Mouse (Mus musculus): ENCODE measurements around the gene Wdr93. TPM values are rescaled to one million over a fixed set of nuclear protein-coding genes. Genes with fewer than 3 reads are reported as not detected.

The Wdr93 gene
- polyA plus RNA-seq, 1 experiment from 2014 or later, result 0.50 TPM

- peak overlapping the region; percentile 81 for H3K4me2 ChIP-seq (ENCODE audit: low read length)
- no peaks in the 10 kb centered on the region for H3K36me3 ChIP-seq (ENCODE audit: control insufficient read depth, insufficient read depth, low read length)
- H3K4me1 ChIP-seq (ENCODE audit: control insufficient read depth in 2 of 2, insufficient read depth in 2 of 2, low read length in 2 of 2), result peaks cover 0 to 2% of the 10 kb centered on the region in 2 experiments; a peak in 1 of 4 replicates
- H3K9me3 ChIP-seq (ENCODE audit: control insufficient read depth, low read length), result no peaks in the 10 kb centered on the region
- under 1% methylated on average over 47 of the region's 48 CpGs for WGBS
- H3K4me3 ChIP-seq (ENCODE audit: control insufficient read depth in 1 of 2, insufficient read depth in 1 of 2, low read depth in 1 of 2, low read length in 2 of 2), result peak overlapping the region; percentile 59 to 82
- H3K27me3 ChIP-seq (ENCODE audit: control insufficient read depth, insufficient read depth, low read length), result peaks cover 7% of the 10 kb centered on the region
- H3K9ac ChIP-seq (ENCODE audit: low read length), result peak overlapping the region; percentile 77
- peak; percentile 62; the same call in 1 of the 2 replicates for ATAC-seq (ENCODE audit: insufficient number of reproducible peaks, insufficient read depth, low FRiP score, low read depth)
- 0 out of 4 replicates have a peak overlapping the region, but pooled peaks of 1 of the 2 experiments have one; percentile 31 for H3K27ac ChIP-seq (replicated peaks in 1 of 2; ENCODE audit: control insufficient read depth in 1 of 2, insufficient read depth in 1 of 2, low read depth in 2 of 2, low read length in 2 of 2)
These were observed 21.5 kb upstream of the Wdr93 start for GRCm38 (mm10) chr7:79721386-79721977.

- Histone ChIP-seq H3K4me3 (ENCODE audit: control insufficient read depth in 1 of 2, insufficient read depth in 1 of 2, low read depth in 1 of 2, low read length in 2 of 2) (no peak overlapping the region), H3K36me3 (ENCODE audit: control insufficient read depth, insufficient read depth, low read length) (no peaks in the 10 kb centered on the region), H3K27me3 (ENCODE audit: control insufficient read depth, insufficient read depth, low read length) (peaks cover 10% of the 10 kb centered on the region), H3K4me2 (ENCODE audit: low read length) (no peak overlapping the region), H3K27ac (replicated peaks in 1 of 2; ENCODE audit: control insufficient read depth in 1 of 2, insufficient read depth in 1 of 2, low read depth in 2 of 2, low read length in 2 of 2) (no peak overlapping the region), H3K9ac (ENCODE audit: low read length) (no peak overlapping the region), H3K9me3 (ENCODE audit: control insufficient read depth, low read length) (no peaks in the 10 kb centered on the region), H3K4me1 (ENCODE audit: control insufficient read depth in 2 of 2, insufficient read depth in 2 of 2, low read length in 2 of 2) (no peaks in the 10 kb centered on the region; a peak in 1 of 4 replicates)
- no peak for ATAC-seq (ENCODE audit: insufficient number of reproducible peaks, insufficient read depth, low FRiP score, low read depth)
- WGBS, result 5% methylated on average over 2 of the region's 2 CpGs
These were observed 15.9 kb upstream of the Wdr93 start for GRCm38 (mm10) chr7:79727091-79727490.

- no peak for ATAC-seq (ENCODE audit: insufficient number of reproducible peaks, insufficient read depth, low FRiP score, low read depth)
- Histone ChIP-seq H3K36me3 (ENCODE audit: control insufficient read depth, insufficient read depth, low read length) (no peaks in the 10 kb centered on the region), H3K9ac (ENCODE audit: low read length) (no peak overlapping the region), H3K27me3 (ENCODE audit: control insufficient read depth, insufficient read depth, low read length) (peaks cover 4% of the 10 kb centered on the region; the same call in 1 of the 2 replicates), H3K4me1 (ENCODE audit: control insufficient read depth in 2 of 2, insufficient read depth in 2 of 2, low read length in 2 of 2) (no peaks in the 10 kb centered on the region), H3K27ac (replicated peaks in 1 of 2; ENCODE audit: control insufficient read depth in 1 of 2, insufficient read depth in 1 of 2, low read depth in 2 of 2, low read length in 2 of 2) (no peak overlapping the region), H3K9me3 (ENCODE audit: control insufficient read depth, low read length) (no peaks in the 10 kb centered on the region), H3K4me2 (ENCODE audit: low read length) (no peak overlapping the region), H3K4me3 (ENCODE audit: control insufficient read depth in 1 of 2, insufficient read depth in 1 of 2, low read depth in 1 of 2, low read length in 2 of 2) (no peak overlapping the region)
- 34% methylated on average over 6 of the region's 6 CpGs for WGBS
These were observed 14.7 kb upstream of the Wdr93 start for GRCm38 (mm10) chr7:79728219-79728618.

GRCm38 (mm10) chr7:79729169-79729568 lies 13.8 kb upstream of the Wdr93 start:
- Histone ChIP-seq H3K4me3 (ENCODE audit: control insufficient read depth in 1 of 2, insufficient read depth in 1 of 2, low read depth in 1 of 2, low read length in 2 of 2) (no peak overlapping the region), H3K27me3 (ENCODE audit: control insufficient read depth, insufficient read depth, low read length) (peaks cover 4% of the 10 kb centered on the region; the same call in 1 of the 2 replicates), H3K9ac (ENCODE audit: low read length) (no peak overlapping the region), H3K27ac (replicated peaks in 1 of 2; ENCODE audit: control insufficient read depth in 1 of 2, insufficient read depth in 1 of 2, low read depth in 2 of 2, low read length in 2 of 2) (no peak overlapping the region), H3K4me1 (ENCODE audit: control insufficient read depth in 2 of 2, insufficient read depth in 2 of 2, low read length in 2 of 2) (no peaks in the 10 kb centered on the region), H3K4me2 (ENCODE audit: low read length) (no peak overlapping the region), H3K9me3 (ENCODE audit: control insufficient read depth, low read length) (no peaks in the 10 kb centered on the region), H3K36me3 (ENCODE audit: control insufficient read depth, insufficient read depth, low read length) (no peaks in the 10 kb centered on the region)
- 7% methylated on average over 8 of the region's 8 CpGs for WGBS
- ATAC-seq (ENCODE audit: insufficient number of reproducible peaks, insufficient read depth, low FRiP score, low read depth), result no peak

GRCm38 (mm10) chr7:79729743-79730370 lies 13.1 kb upstream of the Wdr93 start:
- 52% methylated on average over 11 of the region's 11 CpGs for WGBS
- Histone ChIP-seq H3K36me3 (ENCODE audit: control insufficient read depth, insufficient read depth, low read length) (no peaks in the 10 kb centered on the region), H3K4me1 (ENCODE audit: control insufficient read depth in 2 of 2, insufficient read depth in 2 of 2, low read length in 2 of 2) (no peaks in the 10 kb centered on the region), H3K9ac (ENCODE audit: low read length) (no peak overlapping the region), H3K9me3 (ENCODE audit: control insufficient read depth, low read length) (no peaks in the 10 kb centered on the region), H3K27me3 (ENCODE audit: control insufficient read depth, insufficient read depth, low read length) (peaks cover 4% of the 10 kb centered on the region; the same call in 1 of the 2 replicates), H3K27ac (replicated peaks in 1 of 2; ENCODE audit: control insufficient read depth in 1 of 2, insufficient read depth in 1 of 2, low read depth in 2 of 2, low read length in 2 of 2) (no peak overlapping the region), H3K4me2 (ENCODE audit: low read length) (no peak overlapping the region), H3K4me3 (ENCODE audit: control insufficient read depth in 1 of 2, insufficient read depth in 1 of 2, low read depth in 1 of 2, low read length in 2 of 2) (no peak overlapping the region)
- ATAC-seq (ENCODE audit: insufficient number of reproducible peaks, insufficient read depth, low FRiP score, low read depth), result no peak

DNA sequence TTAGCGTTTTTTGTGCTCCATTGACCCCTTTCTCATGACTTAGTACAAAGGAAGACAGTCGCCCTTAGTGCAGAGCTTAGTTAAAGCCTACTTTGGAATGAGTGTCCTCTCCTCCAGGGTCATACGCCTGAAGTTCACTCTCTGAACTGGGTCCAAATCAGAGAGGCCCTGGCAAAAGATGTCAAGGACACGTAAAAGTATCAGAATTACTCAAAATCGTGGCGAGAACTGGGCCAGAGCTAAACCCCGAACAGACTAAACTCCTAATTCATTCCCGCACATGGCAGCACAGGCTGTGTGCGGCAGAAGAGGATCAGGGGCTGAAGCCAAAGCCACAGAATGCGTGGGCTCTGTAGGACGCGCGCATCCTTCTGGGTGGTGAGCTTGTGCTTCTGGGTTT lies 11.5 kb upstream of the Wdr93 start:
- WGBS, result 76% methylated on average over 13 of the region's 13 CpGs
- Histone ChIP-seq H3K9me3 (ENCODE audit: control insufficient read depth, low read length) (no peaks in the 10 kb centered on the region), H3K4me2 (ENCODE audit: low read length) (no peak overlapping the region), H3K4me1 (ENCODE audit: control insufficient read depth in 2 of 2, insufficient read depth in 2 of 2, low read length in 2 of 2) (no peaks in the 10 kb centered on the region), H3K9ac (ENCODE audit: low read length) (no peak overlapping the region), H3K27me3 (ENCODE audit: control insufficient read depth, insufficient read depth, low read length) (peaks cover 4% of the 10 kb centered on the region; the same call in 1 of the 2 replicates), H3K4me3 (ENCODE audit: control insufficient read depth in 1 of 2, insufficient read depth in 1 of 2, low read depth in 1 of 2, low read length in 2 of 2) (no peak overlapping the region), H3K27ac (replicated peaks in 1 of 2; ENCODE audit: control insufficient read depth in 1 of 2, insufficient read depth in 1 of 2, low read depth in 2 of 2, low read length in 2 of 2) (no peak overlapping the region), H3K36me3 (ENCODE audit: control insufficient read depth, insufficient read depth, low read length) (0 out of 2 replicates have a peak, but pooled peaks cover 6% of the 10 kb centered on the region)
- ATAC-seq (ENCODE audit: insufficient number of reproducible peaks, insufficient read depth, low FRiP score, low read depth), result no peak

DNA sequence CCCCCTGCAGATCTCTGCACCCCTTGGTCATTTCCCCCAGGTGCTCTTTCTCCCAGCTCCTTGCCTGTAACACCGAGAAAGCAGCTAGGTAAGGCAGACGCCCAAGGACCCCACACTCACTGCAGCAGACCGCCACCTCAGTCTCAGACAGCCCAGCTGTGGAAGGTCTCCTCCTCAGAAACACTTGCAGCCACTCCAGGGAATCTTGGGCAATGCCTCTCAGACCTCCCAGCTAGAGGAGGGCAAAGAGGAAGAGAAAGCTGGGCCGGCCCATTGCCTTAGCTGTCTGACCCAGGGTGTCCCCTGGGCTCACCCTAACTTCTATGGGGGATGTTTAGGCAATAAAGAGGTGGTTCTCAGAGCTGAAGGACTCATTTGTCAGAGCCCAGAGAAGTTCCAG lies 10.3 kb upstream of the Wdr93 start, which contains the start of gene Plin1:
TSS of gene Plin1 (minus strand) at position 282 of the 400 bp plus-strand sequence.
- Histone ChIP-seq H3K4me1 (ENCODE audit: control insufficient read depth in 2 of 2, insufficient read depth in 2 of 2, low read length in 2 of 2) (no peaks in the 10 kb centered on the region), H3K9ac (ENCODE audit: low read length) (no peak within 1 kb of the TSS), H3K4me2 (ENCODE audit: low read length) (no peak within 1 kb of the TSS), H3K27me3 (ENCODE audit: control insufficient read depth, insufficient read depth, low read length) (peaks cover 4% of the 10 kb centered on the region; the same call in 1 of the 2 replicates), H3K9me3 (ENCODE audit: control insufficient read depth, low read length) (no peaks in the 10 kb centered on the region), H3K4me3 (ENCODE audit: control insufficient read depth in 1 of 2, insufficient read depth in 1 of 2, low read depth in 1 of 2, low read length in 2 of 2) (no peak within 1 kb of the TSS), H3K36me3 (ENCODE audit: control insufficient read depth, insufficient read depth, low read length) (peaks cover 12% of the 10 kb centered on the region), H3K27ac (replicated peaks in 1 of 2; ENCODE audit: control insufficient read depth in 1 of 2, insufficient read depth in 1 of 2, low read depth in 2 of 2, low read length in 2 of 2) (no peak within 1 kb of the TSS)
- no peak for ATAC-seq (ENCODE audit: insufficient number of reproducible peaks, insufficient read depth, low FRiP score, low read depth)
- WGBS, result 53% methylated on average over 4 of the region's 4 CpGs

Data from heart, embryonic 14.5 days (tissue).